Mouse (Mus musculus): Measurements from ENCODE around the gene 4930558C23Rik. TPM values are rescaled to one million over a fixed set of nuclear protein-coding genes. Genes with fewer than 3 reads are reported as not detected.
A peak's percentile ranks its signal among the peaks of the same experiment; 100 is the strongest.
"Not testable (repeated sequence)": the region's sequence is repeated elsewhere in the genome, so short reads cannot be mapped to it uniquely, and the experiment has no call there.

The 4930558C23Rik gene
- not detected for total RNA-seq (2021)
- long read RNA-seq, experiment 1: 0 reads
- long read RNA-seq, experiment 2: 0 reads

GRCm38 (mm10) chr3:95402741-95403140 lies at the start of gene 4930558C23Rik:
4930558C23Rik (minus strand) TSS chr3:95402841.
- no peak for DNase-seq (ENCODE audit: low spot score in 2 of 2)
- no peak for TF ChIP-seq CTCF (conservative IDR thresholded peaks at IDR 0.05)
- Histone ChIP-seq H3K27ac (no peak within 1 kb of the TSS), H3K4me3 (no peak within 1 kb of the TSS)

GRCm38 (mm10) chr3:95450915-95451314 lies 48.3 kb upstream of the 4930558C23Rik start:
- no peak for TF ChIP-seq CTCF (conservative IDR thresholded peaks at IDR 0.05)
- no peak overlapping the region for H3K4me3 ChIP-seq
- no peak for DNase-seq (ENCODE audit: low spot score in 2 of 2)
- H3K27ac ChIP-seq: no peak overlapping the region

GRCm38 (mm10) chr3:95450408-95450807 lies 47.8 kb upstream of the 4930558C23Rik start:
- peak; percentile 48 to 53 for DNase-seq (ENCODE audit: low spot score in 2 of 2)
- H3K27ac ChIP-seq: no peak overlapping the region
- TF ChIP-seq CTCF (conservative IDR thresholded peaks at IDR 0.05): peak; percentile 89
- H3K4me3 ChIP-seq: no peak overlapping the region

GRCm38 (mm10) chr3:95445311-95445710 lies 42.7 kb upstream of the 4930558C23Rik start:
- Histone ChIP-seq H3K4me3 (no peak overlapping the region), H3K27ac (no peak overlapping the region)
- TF ChIP-seq CTCF (conservative IDR thresholded peaks at IDR 0.05): no peak
- no peak for DNase-seq (ENCODE audit: low spot score in 2 of 2)

GRCm38 (mm10) chr3:95442406-95443117 lies 39.9 kb upstream of the 4930558C23Rik start:
- H3K4me3 ChIP-seq: no peak overlapping the region
- no peak for DNase-seq (ENCODE audit: low spot score in 2 of 2)
- H3K27ac ChIP-seq: no peak overlapping the region
- no peak for TF ChIP-seq CTCF (conservative IDR thresholded peaks at IDR 0.05)

- no peak overlapping the region for H3K4me3 ChIP-seq
- no peak for TF ChIP-seq CTCF (conservative IDR thresholded peaks at IDR 0.05)
- no peak overlapping the region for H3K27ac ChIP-seq
- DNase-seq (ENCODE audit: low spot score in 2 of 2): no peak
These were observed 37.0 kb upstream of the 4930558C23Rik start for GRCm38 (mm10) chr3:95439670-95440069.

GRCm38 (mm10) chr3:95438636-95439035 lies 36.0 kb upstream of the 4930558C23Rik start:
- TF ChIP-seq CTCF (conservative IDR thresholded peaks at IDR 0.05): 0 out of 2 replicates have a peak, but pooled peaks have one; percentile 4
- DNase-seq (ENCODE audit: low spot score in 2 of 2); H3K27ac ChIP-seq; H3K4me3 ChIP-seq: not testable (repeated sequence)

- no peak for TF ChIP-seq CTCF (conservative IDR thresholded peaks at IDR 0.05)
- Histone ChIP-seq H3K4me3 (peak overlapping the region; percentile 98; the same call in 1 of the 2 replicates), H3K27ac (no peak overlapping the region)
- DNase-seq (ENCODE audit: low spot score in 2 of 2): no peak
These were observed 32.9 kb upstream of the 4930558C23Rik start for GRCm38 (mm10) chr3:95435561-95435960.

- no peak for DNase-seq (ENCODE audit: low spot score in 2 of 2)
- TF ChIP-seq CTCF (conservative IDR thresholded peaks at IDR 0.05): no peak
These were observed 32.3 kb upstream of the 4930558C23Rik start for GRCm38 (mm10) chr3:95434983-95435370.

GRCm38 (mm10) chr3:95434136-95434982 lies 31.7 kb upstream of the 4930558C23Rik start, which contains the start of gene Arnt:
Arnt (plus strand) TSS chr3:95434388.
- Histone ChIP-seq H3K27ac (peak within 1 kb of the TSS; percentile 93), H3K4me3 (peak within 1 kb of the TSS; percentile 98)
- DNase-seq (ENCODE audit: low spot score in 2 of 2): peak; percentile 84 to 93
- TF ChIP-seq CTCF (conservative IDR thresholded peaks at IDR 0.05): no peak

More at GRCm38 (mm10) chr3:95434983-95435370, 32.3 kb upstream of the 4930558C23Rik start:
- peak overlapping the region; percentile 98 for H3K4me3 ChIP-seq
- peak overlapping the region; percentile 93 for H3K27ac ChIP-seq

- Histone ChIP-seq H3K27ac (peak overlapping the region; percentile 93), H3K4me3 (peak overlapping the region; percentile 98)
- TF ChIP-seq CTCF (conservative IDR thresholded peaks at IDR 0.05): no peak; the same call in 1 of the 2 replicates
- no peak for DNase-seq (ENCODE audit: low spot score in 2 of 2)
These were observed 30.8 kb upstream of the 4930558C23Rik start for GRCm38 (mm10) chr3:95433301-95433915.

- DNase-seq (ENCODE audit: low spot score in 2 of 2); H3K4me3 ChIP-seq; H3K27ac ChIP-seq: not testable (repeated sequence)
These were observed 25.8 kb upstream of the 4930558C23Rik start for GRCm38 (mm10) chr3:95428423-95428822.

- not testable (repeated sequence) for H3K27ac ChIP-seq; DNase-seq (ENCODE audit: low spot score in 2 of 2)
- H3K4me3 ChIP-seq: peak overlapping the region; percentile 49
These were observed 25.2 kb upstream of the 4930558C23Rik start for GRCm38 (mm10) chr3:95427891-95428238.

- not testable (repeated sequence) for H3K27ac ChIP-seq; DNase-seq (ENCODE audit: low spot score in 2 of 2)
- peak overlapping the region; percentile 49 for H3K4me3 ChIP-seq
These were observed 24.7 kb upstream of the 4930558C23Rik start for GRCm38 (mm10) chr3:95427117-95427890.

GRCm38 (mm10) chr3:95426476-95426875 lies 23.8 kb upstream of the 4930558C23Rik start:
- H3K27ac ChIP-seq; H3K4me3 ChIP-seq; DNase-seq (ENCODE audit: low spot score in 2 of 2): not testable (repeated sequence)
